Mouse (Mus musculus): Measurements from ENCODE around the gene Utp20. TPM values are rescaled to one million over a fixed set of nuclear protein-coding genes. Genes with fewer than 3 reads are reported as not detected.
"Not testable (repeated sequence)": the region's sequence is repeated elsewhere in the genome, so short reads cannot be mapped to it uniquely, and the experiment has no call there.

Utp20 gene
- polyA plus RNA-seq, 1 experiment from 2014 or later, result 12.1 TPM

DNA sequence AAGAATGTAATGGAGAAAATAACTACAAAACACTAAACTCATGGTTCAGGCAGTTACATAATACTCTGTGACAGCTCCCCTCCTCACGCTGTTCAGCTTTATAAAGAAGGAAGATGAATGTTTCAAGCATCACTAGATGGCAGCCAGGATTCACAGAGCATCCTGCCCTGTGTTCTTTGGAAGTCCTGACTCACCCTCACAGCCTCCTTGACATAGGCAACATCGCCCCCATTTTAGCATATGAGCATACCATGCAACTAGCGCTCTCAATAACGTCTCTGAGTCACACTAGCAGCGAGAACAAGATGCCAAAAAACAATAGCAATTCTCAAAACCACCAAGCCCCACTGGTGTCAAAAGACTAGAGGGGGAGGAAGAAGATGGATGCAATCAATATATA is 9.3 kb downstream of the Utp20 start:
- no peak overlapping the region for H3K9ac ChIP-seq
- WGBS, result 91% methylated on average over 5 of the region's 5 CpGs
- H3K9me3 ChIP-seq (replicated peaks), result no peaks in the 10 kb centered on the region
- peaks cover 76% of the 10 kb centered on the region for H3K36me3 ChIP-seq (ENCODE audit: poor library complexity, severe bottlenecking)
- no peak overlapping the region for H3K4me2 ChIP-seq
- H3K4me1 ChIP-seq, result no peaks in the 10 kb centered on the region
- no peak for ATAC-seq
- no peaks in the 10 kb centered on the region for H3K27me3 ChIP-seq
- H3K27ac ChIP-seq, result no peak overlapping the region
- no peak overlapping the region for H3K4me3 ChIP-seq

DNA sequence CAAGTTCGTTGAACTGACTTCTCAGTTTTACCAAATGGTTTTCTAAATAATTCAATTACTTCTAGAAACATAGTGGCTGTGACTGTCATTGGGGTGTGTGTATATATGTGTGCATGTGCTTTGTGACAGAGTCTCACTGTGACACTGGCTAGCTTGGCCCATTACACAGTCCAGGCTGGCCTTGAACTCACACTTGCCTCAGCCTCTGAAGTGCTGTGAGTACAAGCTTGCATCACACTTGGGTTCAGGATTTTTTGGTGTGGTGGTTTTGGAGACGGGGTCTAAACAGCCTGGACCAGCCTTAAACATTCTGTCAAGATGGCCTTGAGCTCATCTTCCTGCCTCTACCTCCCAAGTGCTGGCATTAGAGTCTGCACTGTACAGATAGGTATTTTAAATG is 11.3 kb downstream of the Utp20 start:
- 93% methylated on average over 2 of the region's 2 CpGs for WGBS

DNA sequence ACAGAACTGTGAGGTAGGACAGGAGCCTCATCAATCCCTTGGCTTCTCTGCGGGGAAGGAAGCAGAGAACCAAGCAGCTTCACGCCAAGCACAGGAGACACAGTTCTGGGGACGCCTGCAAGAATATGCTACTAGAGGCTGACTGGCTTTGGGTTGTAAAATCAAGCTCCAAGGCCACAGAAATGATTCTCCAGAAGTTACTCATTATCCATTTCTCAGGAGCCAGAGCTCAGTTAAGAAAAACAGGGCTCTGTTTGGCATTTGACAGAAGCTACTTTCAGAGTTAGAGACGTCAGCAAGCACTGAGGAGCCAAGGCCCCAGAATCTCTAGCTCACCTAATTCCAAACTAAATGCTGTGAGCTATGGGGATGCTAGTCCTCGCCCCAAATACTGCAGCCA is 14.9 kb downstream of the Utp20 start:
- Histone ChIP-seq H3K9me3 (replicated peaks) (no peaks in the 10 kb centered on the region), H3K4me3 (no peak overlapping the region), H3K4me2 (no peak overlapping the region), H3K4me1 (no peaks in the 10 kb centered on the region), H3K9ac (no peak overlapping the region), H3K36me3 (ENCODE audit: poor library complexity, severe bottlenecking) (peaks cover 74% of the 10 kb centered on the region), H3K27me3 (no peaks in the 10 kb centered on the region), H3K27ac (no peak overlapping the region)
- 94% methylated on average over 5 of the region's 5 CpGs for WGBS
- ATAC-seq, result no peak

More for the DNA sequence above, 11.3 kb downstream of the Utp20 start:
- no peaks in the 10 kb centered on the region for H3K9me3 ChIP-seq (replicated peaks)
- no peak overlapping the region for H3K4me2 ChIP-seq
- H3K27ac ChIP-seq, result no peak overlapping the region
- H3K27me3 ChIP-seq, result no peaks in the 10 kb centered on the region
- H3K4me3 ChIP-seq, result no peak overlapping the region
- H3K9ac ChIP-seq, result no peak overlapping the region
- H3K4me1 ChIP-seq, result no peaks in the 10 kb centered on the region
- peaks cover 72% of the 10 kb centered on the region for H3K36me3 ChIP-seq (ENCODE audit: poor library complexity, severe bottlenecking)
- ATAC-seq, result no peak

DNA sequence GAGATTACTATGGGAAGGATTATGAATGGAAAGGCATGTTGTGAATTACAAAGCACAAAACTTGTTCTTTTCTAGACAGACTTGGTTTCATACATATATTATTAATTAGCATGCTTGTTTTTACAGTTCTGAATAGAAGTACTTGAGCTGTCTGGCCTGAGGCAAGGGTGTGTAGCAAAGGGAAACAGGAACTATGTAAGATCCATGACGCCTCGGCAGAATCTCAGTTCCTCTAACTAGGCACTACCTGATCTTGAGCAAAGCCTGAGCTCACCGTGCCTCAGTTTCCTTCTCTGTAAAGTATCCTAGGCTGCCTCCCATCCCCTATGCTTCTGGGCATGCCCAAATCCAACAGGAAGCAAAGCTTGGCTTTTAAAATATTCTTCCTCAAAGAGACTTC is 24.4 kb downstream of the Utp20 start:
- Histone ChIP-seq H3K36me3 (ENCODE audit: poor library complexity, severe bottlenecking) (peaks cover 48% of the 10 kb centered on the region), H3K4me1 (no peaks in the 10 kb centered on the region), H3K27ac (no peak overlapping the region), H3K4me2 (no peak overlapping the region), H3K9me3 (replicated peaks) (no peaks in the 10 kb centered on the region), H3K4me3 (no peak overlapping the region), H3K9ac (no peak overlapping the region), H3K27me3 (no peaks in the 10 kb centered on the region)
- WGBS, result 92% methylated on average over 3 of the region's 3 CpGs
- no peak for ATAC-seq

DNA sequence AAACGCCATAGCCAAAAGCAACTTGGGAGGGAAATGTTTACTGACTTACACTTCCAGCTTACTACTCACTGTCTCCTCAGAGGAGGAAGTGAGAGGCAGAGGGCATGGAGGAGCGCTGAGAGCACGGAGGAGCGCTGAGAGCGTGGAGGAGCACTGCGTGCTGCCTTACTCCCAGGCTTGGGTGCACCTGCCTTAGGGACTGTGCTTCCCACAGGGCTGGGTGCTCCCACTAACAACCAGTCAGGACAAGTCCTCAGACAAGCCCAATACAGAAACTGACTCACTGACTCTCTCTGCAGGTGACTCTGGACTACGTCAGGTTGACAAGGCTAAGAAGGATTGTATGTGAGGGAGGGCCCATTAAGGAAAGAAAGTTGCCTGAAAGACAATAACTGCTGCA is 27.2 kb downstream of the Utp20 start:
- 91% methylated on average over 7 of the region's 7 CpGs for WGBS
- Histone ChIP-seq H3K4me1 (no peaks in the 10 kb centered on the region), H3K9me3 (replicated peaks) (no peaks in the 10 kb centered on the region), H3K4me3 (no peak overlapping the region), H3K27ac (no peak overlapping the region), H3K4me2 (no peak overlapping the region), H3K36me3 (ENCODE audit: poor library complexity, severe bottlenecking) (peaks cover 52% of the 10 kb centered on the region), H3K27me3 (no peaks in the 10 kb centered on the region), H3K9ac (no peak overlapping the region)
- ATAC-seq, result no peak

DNA sequence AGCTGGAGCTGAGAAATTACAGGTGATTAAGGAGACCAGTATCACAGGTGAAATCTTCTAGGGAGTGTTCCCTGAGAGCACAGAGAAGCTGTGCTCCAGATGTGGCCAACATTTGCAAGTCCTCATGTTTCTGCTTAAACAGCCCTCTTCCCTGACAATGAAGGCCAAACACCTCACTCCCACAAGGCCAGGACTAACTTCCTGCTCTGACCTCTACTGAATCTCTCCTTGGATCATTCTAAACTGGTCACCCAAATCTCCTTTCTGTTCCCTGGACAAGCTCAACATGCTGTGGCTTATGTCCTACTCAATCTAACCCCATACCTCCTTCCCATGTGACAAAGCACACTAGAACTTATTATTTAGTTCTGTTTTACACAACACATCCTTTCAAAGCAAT is 29.2 kb downstream of the Utp20 start:
- Histone ChIP-seq H3K9ac (no peak overlapping the region), H3K4me2 (no peak overlapping the region), H3K9me3 (replicated peaks) (no peaks in the 10 kb centered on the region), H3K4me1 (no peaks in the 10 kb centered on the region), H3K27ac (no peak overlapping the region), H3K27me3 (no peaks in the 10 kb centered on the region), H3K36me3 (ENCODE audit: poor library complexity, severe bottlenecking) (peaks cover 68% of the 10 kb centered on the region), H3K4me3 (no peak overlapping the region)
- no peak for ATAC-seq

DNA sequence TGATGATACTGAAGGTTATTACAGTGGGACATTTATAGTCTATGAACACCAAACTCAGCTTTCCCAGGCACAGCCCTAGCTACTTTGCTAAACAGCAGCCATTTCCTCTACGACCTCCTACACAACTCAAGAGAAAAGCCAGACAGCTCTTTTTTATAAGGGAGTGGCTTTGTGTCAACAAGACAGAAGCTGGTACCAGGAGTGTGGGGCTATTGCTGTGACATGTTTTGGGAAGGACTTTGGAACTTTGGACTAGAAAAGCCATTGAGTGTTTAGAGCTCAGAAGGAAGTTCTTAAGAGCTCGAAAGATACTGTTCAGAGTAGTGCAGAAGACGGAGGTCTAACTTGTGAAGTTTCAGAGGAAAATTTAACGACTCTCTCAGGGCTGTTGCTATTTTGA is 29.7 kb downstream of the Utp20 start:
- no peaks in the 10 kb centered on the region for H3K9me3 ChIP-seq (replicated peaks)
- no peak overlapping the region for H3K4me3 ChIP-seq
- WGBS, result 89% methylated on average over 4 of the region's 4 CpGs
- peaks cover 73% of the 10 kb centered on the region for H3K36me3 ChIP-seq (ENCODE audit: poor library complexity, severe bottlenecking)
- H3K27me3 ChIP-seq, result no peaks in the 10 kb centered on the region
- no peak overlapping the region for H3K9ac ChIP-seq
- no peaks in the 10 kb centered on the region for H3K4me1 ChIP-seq
- no peak for ATAC-seq
- no peak overlapping the region for H3K4me2 ChIP-seq
- H3K27ac ChIP-seq, result no peak overlapping the region

DNA sequence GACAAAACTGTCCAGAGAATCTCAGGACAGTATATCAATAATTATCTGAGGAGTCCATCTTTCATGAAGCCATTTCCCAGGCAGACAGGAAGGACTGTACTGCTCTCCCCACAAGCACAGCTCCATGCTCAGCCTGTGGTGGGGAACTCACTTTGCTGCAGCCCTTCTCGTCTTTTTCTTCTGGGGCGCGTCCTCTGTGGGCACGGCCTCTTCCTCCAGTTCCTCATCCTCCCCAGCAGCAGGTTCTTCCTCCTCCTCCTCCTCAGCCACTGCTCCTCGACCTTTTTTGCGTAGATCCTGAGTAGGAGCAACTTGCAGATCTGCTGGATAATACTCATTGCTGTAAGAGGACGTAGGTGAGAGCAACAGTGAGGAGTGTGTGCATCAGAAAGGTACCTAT is 31.4 kb downstream of the Utp20 start:
- Histone ChIP-seq H3K4me2 (no peak overlapping the region), H3K9ac (no peak overlapping the region), H3K9me3 (replicated peaks) (no peaks in the 10 kb centered on the region), H3K4me1 (no peaks in the 10 kb centered on the region), H3K36me3 (ENCODE audit: poor library complexity, severe bottlenecking) (peaks cover 82% of the 10 kb centered on the region), H3K27ac (no peak overlapping the region), H3K4me3 (no peak overlapping the region), H3K27me3 (no peaks in the 10 kb centered on the region)
- 93% methylated on average over 7 of the region's 7 CpGs for WGBS
- ATAC-seq, result no peak

DNA sequence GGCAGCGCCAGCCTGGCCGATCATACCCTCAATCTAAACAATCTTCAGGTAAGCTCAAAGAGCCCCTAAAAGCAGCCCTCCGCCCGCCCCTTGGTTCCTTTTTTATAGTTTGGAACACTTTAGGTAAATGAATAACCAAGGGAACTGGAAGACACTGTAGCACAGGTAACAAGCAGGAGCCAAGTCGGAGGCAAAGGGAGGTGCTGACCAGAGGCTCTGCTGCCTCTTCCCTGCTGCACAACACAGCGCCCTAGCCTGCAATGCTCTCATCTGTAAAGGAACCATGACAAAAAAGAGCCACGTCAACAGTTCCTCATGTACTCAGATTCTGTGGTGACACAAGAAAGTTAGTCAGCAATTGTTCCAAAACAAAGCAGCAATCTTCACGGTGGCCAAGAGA is 32.0 kb downstream of the Utp20 start:
- Histone ChIP-seq H3K9me3 (replicated peaks) (no peaks in the 10 kb centered on the region), H3K4me1 (no peaks in the 10 kb centered on the region), H3K9ac (no peak overlapping the region), H3K27ac (no peak overlapping the region), H3K27me3 (no peaks in the 10 kb centered on the region), H3K4me2 (no peak overlapping the region), H3K4me3 (no peak overlapping the region), H3K36me3 (ENCODE audit: poor library complexity, severe bottlenecking) (peaks cover 77% of the 10 kb centered on the region)
- WGBS, result 96% methylated on average over 8 of the region's 8 CpGs
- ATAC-seq, result no peak

DNA sequence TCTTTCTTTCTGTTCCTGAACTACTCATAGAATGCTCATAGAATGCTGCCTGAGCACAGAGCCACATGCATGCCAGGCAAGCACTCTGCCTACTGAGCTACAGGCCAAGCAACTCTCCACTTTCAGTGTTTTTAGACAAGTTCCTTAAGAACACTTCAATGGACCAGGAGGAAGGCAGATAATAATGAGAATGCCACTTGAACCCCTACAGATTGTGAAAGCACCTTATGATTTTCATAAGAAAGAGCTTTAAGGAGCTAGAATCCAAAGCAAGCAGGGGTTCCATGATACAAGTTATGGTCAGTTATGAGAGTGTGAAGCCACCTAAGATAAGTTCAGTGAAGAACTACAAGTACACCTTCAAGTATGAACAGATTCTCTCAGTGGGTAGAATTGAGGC is 32.9 kb downstream of the Utp20 start:
- Histone ChIP-seq H3K27ac (no peak overlapping the region), H3K9me3 (replicated peaks) (no peaks in the 10 kb centered on the region), H3K27me3 (no peaks in the 10 kb centered on the region), H3K4me2 (no peak overlapping the region), H3K36me3 (ENCODE audit: poor library complexity, severe bottlenecking) (peaks cover 70% of the 10 kb centered on the region), H3K4me1 (no peaks in the 10 kb centered on the region), H3K4me3 (no peak overlapping the region), H3K9ac (no peak overlapping the region)
- ATAC-seq, result no peak

DNA sequence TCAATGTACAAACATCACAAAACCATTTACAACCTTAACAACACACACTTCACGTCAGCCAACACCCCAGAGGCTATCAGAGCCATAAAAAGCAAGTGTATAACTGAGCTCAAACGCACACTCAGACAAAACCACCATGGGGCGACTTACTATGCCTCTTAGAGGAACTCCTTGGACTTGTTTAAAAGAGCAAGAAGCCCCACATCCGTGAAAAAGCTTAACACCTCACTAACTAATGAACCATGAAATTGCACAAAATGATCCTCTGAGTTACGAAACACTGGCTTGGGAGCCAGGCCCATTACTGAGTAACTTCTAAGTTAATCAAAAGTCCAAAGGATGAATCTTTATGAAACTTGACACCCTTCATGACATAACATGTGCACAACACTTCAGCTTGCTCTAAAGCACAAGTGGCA is 42.1 kb downstream of the Utp20 start:
- Histone ChIP-seq H3K27me3 (no peaks in the 10 kb centered on the region), H3K4me2 (no peak overlapping the region), H3K36me3 (ENCODE audit: poor library complexity, severe bottlenecking) (peaks cover 51% of the 10 kb centered on the region), H3K4me3 (no peak overlapping the region), H3K4me1 (no peaks in the 10 kb centered on the region), H3K27ac (no peak overlapping the region), H3K9ac (no peak overlapping the region), H3K9me3 (replicated peaks) (no peaks in the 10 kb centered on the region)
- no peak for ATAC-seq
- WGBS, result 85% methylated on average over 5 of the region's 5 CpGs

DNA sequence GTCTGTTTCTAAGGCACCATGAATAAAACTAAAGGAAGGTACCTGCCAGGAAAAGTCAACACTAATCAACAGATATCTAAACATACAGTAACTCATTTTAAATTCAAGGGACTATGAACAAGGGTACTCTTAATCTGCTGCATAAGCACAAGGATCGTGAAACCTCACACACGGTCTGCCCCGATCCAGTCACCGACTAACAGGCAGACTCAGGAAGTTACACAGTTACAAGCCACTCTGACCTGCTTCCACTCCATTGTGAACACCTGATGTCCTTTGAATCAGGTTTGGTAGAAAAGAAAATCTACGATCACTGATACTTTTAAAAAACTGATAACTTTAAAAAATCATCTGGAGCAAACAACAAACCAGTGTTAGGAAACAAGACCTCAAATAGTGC is 42.7 kb downstream of the Utp20 start:
- Histone ChIP-seq H3K27me3 (no peaks in the 10 kb centered on the region), H3K4me2 (no peak overlapping the region), H3K4me3 (no peak overlapping the region), H3K27ac (no peak overlapping the region), H3K9ac (no peak overlapping the region), H3K4me1 (no peaks in the 10 kb centered on the region), H3K9me3 (replicated peaks) (no peaks in the 10 kb centered on the region), H3K36me3 (ENCODE audit: poor library complexity, severe bottlenecking) (peaks cover 51% of the 10 kb centered on the region)
- no peak for ATAC-seq
- 94% methylated on average over 5 of the region's 5 CpGs for WGBS

DNA sequence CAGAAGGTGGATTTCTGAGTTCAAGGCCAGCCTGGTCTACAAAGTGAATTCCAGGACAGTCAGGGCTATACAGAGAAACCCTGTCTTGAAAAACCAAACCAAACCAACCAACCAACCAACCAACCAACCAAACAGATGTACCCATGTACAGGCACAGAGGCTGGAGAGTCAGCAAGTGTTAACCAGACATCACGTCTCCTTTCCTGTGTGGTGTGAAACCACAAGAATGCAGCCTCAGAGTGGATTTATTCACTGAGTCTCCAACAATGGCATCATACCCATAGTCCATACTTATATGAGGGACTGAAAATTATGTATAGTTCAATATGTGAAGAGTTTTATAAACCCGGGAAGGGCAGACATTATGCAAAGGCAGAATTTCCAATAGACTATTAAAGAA is 43.5 kb downstream of the Utp20 start:
- not testable (repeated sequence) for H3K9me3 ChIP-seq (replicated peaks); H3K4me1 ChIP-seq; ATAC-seq; H3K9ac ChIP-seq; H3K4me3 ChIP-seq; H3K27me3 ChIP-seq; H3K4me2 ChIP-seq; H3K27ac ChIP-seq
- WGBS, result 86% methylated on average over 2 of the region's 2 CpGs
- peaks cover 49% of the 10 kb centered on the region for H3K36me3 ChIP-seq (ENCODE audit: poor library complexity, severe bottlenecking)

Measured in forebrain, embryonic 13.5 days (tissue).